Mouse (Mus musculus) liver, adult 2 months (tissue): ENCODE data around the gene Txnrd1. TPM values are rescaled to one million over a fixed set of nuclear protein-coding genes. Genes with fewer than 3 reads are reported as not detected.
A peak's percentile ranks its signal among the peaks of the same experiment; 100 is the strongest.

Source experiments
- DNase-seq: peaks from one replicate; pipeline ENCODE4 v3.0.0-alpha.2; 2011; ENCODE audit warnings: low read depth, low spot score; ENCODE audit errors: extremely low read depth
- H3K27ac ChIP-seq: fragments of 200-500 bp; replicated peaks from 2 replicates; pipeline ENCODE4 v1.5.1; 2012; ENCODE audit warnings: low read depth, mild to moderate bottlenecking, control low read depth, inconsistent platforms, low read length; ENCODE audit not compliant: insufficient read depth
- H3K27me3 ChIP-seq: fragments of 200-500 bp; 2 replicates; pipeline ENCODE4 v1.6.1; 2012; ENCODE audit warnings: mild to moderate bottlenecking, moderate library complexity, low read length, inconsistent platforms; ENCODE audit not compliant: control insufficient read depth, insufficient read depth
- H3K36me3 ChIP-seq: fragments of 200-500 bp; 2 replicates; pipeline ENCODE4 v1.6.1; 2012; ENCODE audit warnings: low read length, inconsistent platforms; ENCODE audit not compliant: control insufficient read depth, insufficient read depth
- H3K4me1 ChIP-seq: fragments of 200-500 bp; 2 replicates; pipeline ENCODE4 v1.6.1; 2011; ENCODE audit warnings: low read length; ENCODE audit not compliant: control insufficient read depth, insufficient read depth
- H3K4me3 ChIP-seq: fragments of 200-500 bp; 2 replicates; pipeline ENCODE4 v1.5.1; 2011; ENCODE audit warnings: low read depth, mild to moderate bottlenecking, control low read depth, low read length, moderate library complexity; ENCODE audit not compliant: insufficient read depth
- H3K79me2 ChIP-seq: fragments of 200-500 bp; 2 replicates; pipeline ENCODE4 v1.6.1; 2012; ENCODE audit warnings: inconsistent platforms, mild to moderate bottlenecking, low read length, moderate library complexity; ENCODE audit not compliant: control insufficient read depth, insufficient read depth
- H3K9ac ChIP-seq: fragments of 200-500 bp; 2 replicates; pipeline ENCODE4 v1.6.1; 2012; ENCODE audit warnings: low read depth, mild to moderate bottlenecking, control low read depth, inconsistent platforms, low read length
- CTCF ChIP-seq: fragments of 200-500 bp; IDR thresholded peaks from 2 replicates; pipeline ENCODE4 v1.5.1; 2011; ENCODE audit warnings: low read depth, low read length, control low read depth
- POLR2A ChIP-seq: fragments of 200-500 bp; IDR thresholded peaks from 2 replicates; pipeline ENCODE4 v1.6.1; 2011; ENCODE audit warnings: low read length, control low read depth; ENCODE audit not compliant: insufficient read depth; ENCODE audit errors: extremely low read depth
- WGBS: fragments of 180-500 bp; shearing (Covaris S2); methylation state at CpG from one replicate; pipeline ENCODE4 v1.1.7; 2018; 5-methylcytosine and 5-hydroxymethylcytosine counted together
- polyA plus RNA-seq: library from polyadenylated mRNA; depleted of rRNA; stranded (reverse); fragments of >200 nt; gene quantifications from 2 replicates; pipeline ENCODE4 v1.2.3, GENCODE M21; 2012
- total RNA-seq: library from RNA; depleted of rRNA; stranded (reverse); fragments of >200 nt; gene quantifications from 2 replicates; pipeline ENCODE4 v1.2.3, GENCODE M21; 2014

The Txnrd1 gene
- total and polyA plus RNA-seq, 2 experiments: 50.4 to 71.2 TPM

- no peak overlapping the region for H3K4me3 ChIP-seq
- DNase-seq: peak; percentile 97
- H3K79me2 ChIP-seq: no peaks in the 10 kb centered on the region
- H3K27ac ChIP-seq: peak overlapping the region; percentile 97
- H3K36me3 ChIP-seq: no peaks in the 10 kb centered on the region
- peaks cover 25% of the 10 kb centered on the region for H3K4me1 ChIP-seq
- no peaks in the 10 kb centered on the region for H3K27me3 ChIP-seq
- 25% methylated on average over 6 of the region's 6 CpGs for WGBS
- H3K9ac ChIP-seq: peak overlapping the region; percentile 62
- TF ChIP-seq POLR2A (no peak), CTCF (no peak)
These were observed 28.6 kb upstream of the Txnrd1 start for GRCm38 (mm10) chr10:82805111-82805510.

- H3K27ac ChIP-seq: peak overlapping the region; percentile 96
- H3K79me2 ChIP-seq: no peaks in the 10 kb centered on the region
- 0 out of 2 replicates have a peak overlapping the region, but pooled peaks have one; percentile 11 for H3K4me3 ChIP-seq
- 24% methylated on average over 8 of the region's 8 CpGs for WGBS
- H3K36me3 ChIP-seq: no peaks in the 10 kb centered on the region
- peak overlapping the region; percentile 19 for H3K9ac ChIP-seq
- H3K27me3 ChIP-seq: no peaks in the 10 kb centered on the region
- peaks cover 25% of the 10 kb centered on the region for H3K4me1 ChIP-seq
- peak; percentile 90 for DNase-seq
- TF ChIP-seq CTCF (no peak; the same call in 1 of the 2 replicates), POLR2A (no peak)
These were observed 27.3 kb upstream of the Txnrd1 start for GRCm38 (mm10) chr10:82806414-82806813.

GRCm38 (mm10) chr10:82807238-82807637, 26.5 kb upstream of the Txnrd1 start:
- H3K27me3 ChIP-seq: no peaks in the 10 kb centered on the region
- no peaks in the 10 kb centered on the region for H3K79me2 ChIP-seq
- H3K4me3 ChIP-seq: no peak overlapping the region
- no peak overlapping the region for H3K27ac ChIP-seq
- 62% methylated on average over 7 of the region's 7 CpGs for WGBS
- no peak overlapping the region for H3K9ac ChIP-seq
- no peaks in the 10 kb centered on the region for H3K36me3 ChIP-seq
- TF ChIP-seq POLR2A (no peak), CTCF (no peak)
- no peak for DNase-seq
- peaks cover 27% of the 10 kb centered on the region for H3K4me1 ChIP-seq

- no peaks in the 10 kb centered on the region for H3K27me3 ChIP-seq
- no peaks in the 10 kb centered on the region for H3K79me2 ChIP-seq
- no peaks in the 10 kb centered on the region for H3K36me3 ChIP-seq
- no peak overlapping the region for H3K27ac ChIP-seq
- WGBS: 35% methylated on average over 6 of the region's 6 CpGs
- TF ChIP-seq CTCF (no peak), POLR2A (no peak)
- peak; percentile 61 for DNase-seq
- H3K4me3 ChIP-seq: no peak overlapping the region
- H3K4me1 ChIP-seq: peaks cover 27% of the 10 kb centered on the region
- no peak overlapping the region for H3K9ac ChIP-seq
These were observed 25.6 kb upstream of the Txnrd1 start for GRCm38 (mm10) chr10:82808155-82808554.

GRCm38 (mm10) chr10:82808891-82809290, 24.9 kb upstream of the Txnrd1 start:
- no peaks in the 10 kb centered on the region for H3K36me3 ChIP-seq
- H3K4me1 ChIP-seq: peaks cover 28% of the 10 kb centered on the region
- no peak overlapping the region for H3K27ac ChIP-seq
- H3K9ac ChIP-seq: no peak overlapping the region
- TF ChIP-seq POLR2A (no peak), CTCF (no peak)
- H3K4me3 ChIP-seq: no peak overlapping the region
- WGBS: 89% methylated on average over 8 of the region's 8 CpGs
- no peak for DNase-seq
- no peaks in the 10 kb centered on the region for H3K27me3 ChIP-seq
- no peaks in the 10 kb centered on the region for H3K79me2 ChIP-seq

- WGBS: 72% methylated on average over 3 of the region's 3 CpGs
- TF ChIP-seq CTCF: no peak
- TF ChIP-seq POLR2A: no peak
- H3K79me2 ChIP-seq: no peaks in the 10 kb centered on the region
- H3K27me3 ChIP-seq: no peaks in the 10 kb centered on the region
- no peak for DNase-seq
- H3K4me1 ChIP-seq: peaks cover 29% of the 10 kb centered on the region
- no peak overlapping the region for H3K27ac ChIP-seq
- no peak overlapping the region for H3K9ac ChIP-seq
- H3K36me3 ChIP-seq: no peaks in the 10 kb centered on the region
- H3K4me3 ChIP-seq: no peak overlapping the region
These were observed 24.4 kb upstream of the Txnrd1 start for GRCm38 (mm10) chr10:82809352-82809751.
